Mouse (Mus musculus): Measurements from ENCODE around the gene Gm49358. TPM values are rescaled to one million over a fixed set of nuclear protein-coding genes. Genes with fewer than 3 reads are reported as not detected.

Gene Gm49358
- polyA plus RNA-seq, 1 experiment from 2014 or later = not detected

GRCm38 (mm10) chr10:86880071-86880806 is 116.5 kb downstream of the Gm49358 start:
- Histone ChIP-seq H3K4me1 (replicated peaks) (no peaks in the 10 kb centered on the region), H3K4me2 (no peak overlapping the region)
- 55% methylated on average over 5 of the region's 5 CpGs for WGBS

GRCm38 (mm10) chr10:86881448-86881847 is 117.7 kb downstream of the Gm49358 start:
- no peak overlapping the region for H3K9ac ChIP-seq
- no peaks in the 10 kb centered on the region for H3K36me3 ChIP-seq
- H3K27ac ChIP-seq (ENCODE audit: poor library complexity, severe bottlenecking) = no peak overlapping the region
- no peaks in the 10 kb centered on the region for H3K9me3 ChIP-seq (replicated peaks)
- no peaks in the 10 kb centered on the region for H3K4me1 ChIP-seq (replicated peaks)
- ATAC-seq (ENCODE audit: insufficient number of reproducible peaks, low FRiP score) = no peak
- H3K4me2 ChIP-seq = no peak overlapping the region
- H3K27me3 ChIP-seq (replicated peaks) = no peaks in the 10 kb centered on the region
- no peak overlapping the region for H3K4me3 ChIP-seq

More at GRCm38 (mm10) chr10:86880071-86880806, 116.5 kb downstream of the Gm49358 start:
- Histone ChIP-seq H3K9ac (no peak overlapping the region), H3K27ac (ENCODE audit: poor library complexity, severe bottlenecking) (no peak overlapping the region), H3K27me3 (replicated peaks) (no peaks in the 10 kb centered on the region), H3K36me3 (no peaks in the 10 kb centered on the region), H3K4me3 (no peak overlapping the region), H3K9me3 (replicated peaks) (no peaks in the 10 kb centered on the region)
- ATAC-seq (ENCODE audit: insufficient number of reproducible peaks, low FRiP score) = no peak

Other genes starting within 250 kb of the Gm49358 start
- gene Hsp90b1, start 58.5 kb upstream of the Gm49358 start, polyA plus RNA-seq (2016; fragmentation: Nextera tagmentation; extraction: Ambion mirVana) = 574 and 590 TPM in 2 replicates
- 1.7 and 2.3 TPM in 2 replicates for gene Ttc41, start 58.2 kb upstream of the Gm49358 start, polyA plus RNA-seq (2016; fragmentation: Nextera tagmentation; extraction: Ambion mirVana)
- gene Nt5dc3, start 15.0 kb downstream of the Gm49358 start, polyA plus RNA-seq (2016; fragmentation: Nextera tagmentation; extraction: Ambion mirVana) = 2.0 and 2.7 TPM in 2 replicates
- 0.42 and 0.84 TPM in 2 replicates for gene Stab2, start 244.1 kb downstream of the Gm49358 start, polyA plus RNA-seq (2016; fragmentation: Nextera tagmentation; extraction: Ambion mirVana)

All from heart, embryonic 12.5 days (tissue).